Mouse (Mus musculus) G1E (cell line): ENCODE results near the gene Gmds. TPM values are rescaled to one million over a fixed set of nuclear protein-coding genes. Genes with fewer than 3 reads are reported as not detected.

ENCODE experiments used
- ATAC-seq: 2 replicates; pipeline ENCODE4 v1.8.0; 2016; ENCODE audit warnings: mild to moderate bottlenecking; ENCODE audit not compliant: insufficient number of reproducible peaks, poor library complexity, low FRiP score, severe bottlenecking; ENCODE audit errors: extremely low read depth
- DNase-seq: peaks from one replicate; pipeline ENCODE4 v3.0.0; 2012; ENCODE audit warnings: low spot score
- H3K27me3 ChIP-seq: 2 replicates; pipeline ENCODE4 v1.6.1; 2012; ENCODE audit warnings: mild to moderate bottlenecking, low read length, inconsistent platforms; ENCODE audit not compliant: insufficient read depth
- H3K36me3 ChIP-seq: replicated peaks from 2 replicates; pipeline ENCODE3; 2012; ENCODE audit warnings: mild to moderate bottlenecking, inconsistent platforms
- H3K4me1 ChIP-seq: 2 replicates; pipeline ENCODE4 v1.6.1; 2012; ENCODE audit warnings: low read depth, low read length, inconsistent platforms, mixed read lengths; ENCODE audit not compliant: insufficient read depth
- H3K4me3 ChIP-seq: 2 replicates; pipeline ENCODE4 v1.5.1; 2012; ENCODE audit warnings: low read depth, mild to moderate bottlenecking, inconsistent platforms, low read length, moderate library complexity, mixed read lengths
- H3K9me3 ChIP-seq: replicated peaks from 2 replicates; pipeline ENCODE4 v1.6.1; 2012; ENCODE audit warnings: inconsistent platforms
- CTCF ChIP-seq: IDR thresholded peaks from 2 replicates; pipeline ENCODE4 v1.5.1; 2012; ENCODE audit warnings: low read depth, low read length, inconsistent platforms, mixed read lengths
- GATA1 ChIP-seq: IDR thresholded peaks from 2 replicates; pipeline ENCODE4 v1.6.1; 2012; ENCODE audit warnings: borderline replicate concordance, low read length, inconsistent platforms, mixed read lengths
- GATA2 ChIP-seq: IDR thresholded peaks from 2 replicates; pipeline ENCODE4 v1.6.1; 2012; ENCODE audit warnings: low read depth, low read length, inconsistent platforms, borderline replicate concordance
- POLR2AphosphoS5 ChIP-seq: IDR thresholded peaks from 2 replicates; pipeline ENCODE4 v1.6.1; 2012; ENCODE audit warnings: low read depth, low read length, inconsistent platforms; ENCODE audit not compliant: insufficient replicate concordance
- TAL1 ChIP-seq: conservative IDR thresholded peaks from 2 replicates; pipeline ENCODE4 v1.6.1; 2012; ENCODE audit warnings: low read depth, low read length, inconsistent platforms, mixed read lengths
- polyA plus RNA-seq: library from polyadenylated mRNA; stranded (reverse); fragments of >175 nt; gene quantifications from 2 replicates; pipeline ENCODE4 v1.2.3, GENCODE M21; 2012
- total RNA-seq, 2 experiments: library from RNA; stranded (forward) in 1 of 2; stranded (reverse) in 1 of 2; fragments of 200-1000 nt in 1 of 2; fragments of >200 nt in 1 of 2; fragmentation: Nextera tagmentation in 1 of 2; gene quantifications; 2 replicates each; pipeline ENCODE4 v1.2.3; 2014 to 2017

Gene Gmds
- total and polyA plus RNA-seq, 3 experiments, result 19.9 to 27.5 (median 22.1) TPM

- no peak for TF ChIP-seq POLR2AphosphoS5
- no peak for TF ChIP-seq GATA1
- no peak for TF ChIP-seq TAL1
- no peak for TF ChIP-seq CTCF
- TF ChIP-seq GATA2, result no peak
- H3K36me3 ChIP-seq, result no peaks in the 10 kb centered on the region
- no peaks in the 10 kb centered on the region for H3K4me1 ChIP-seq
- DNase-seq (no peak), ATAC-seq (no peak)
- H3K9me3 ChIP-seq, result no peaks in the 10 kb centered on the region
- no peaks in the 10 kb centered on the region for H3K27me3 ChIP-seq
- no peak overlapping the region for H3K4me3 ChIP-seq
Measured at GRCm38 (mm10) chr13:32298456-32298855, 40.1 kb downstream of the Gmds start.

- no peak for TF ChIP-seq CTCF
- TF ChIP-seq GATA2, result no peak
- TF ChIP-seq GATA1, result no peak
- TF ChIP-seq POLR2AphosphoS5, result no peak
- no peak for TF ChIP-seq TAL1
- Histone ChIP-seq H3K27me3 (no peaks in the 10 kb centered on the region), H3K4me1 (no peaks in the 10 kb centered on the region), H3K36me3 (no peaks in the 10 kb centered on the region), H3K4me3 (no peak overlapping the region), H3K9me3 (no peaks in the 10 kb centered on the region)
- ATAC-seq (0 out of 2 replicates have a peak, but pooled peaks have one; percentile 40), DNase-seq (no peak)
Measured at GRCm38 (mm10) chr13:32297398-32297797, 41.1 kb downstream of the Gmds start.

- Histone ChIP-seq H3K36me3 (no peaks in the 10 kb centered on the region), H3K27me3 (no peaks in the 10 kb centered on the region), H3K4me1 (no peaks in the 10 kb centered on the region), H3K4me3 (no peak overlapping the region), H3K9me3 (no peaks in the 10 kb centered on the region)
- TF ChIP-seq GATA1 (no peak), POLR2AphosphoS5 (no peak), TAL1 (no peak), CTCF (no peak), GATA2 (no peak)
- no peak for ATAC-seq
- DNase-seq, result no peak
Measured at GRCm38 (mm10) chr13:32294416-32295195, 43.9 kb downstream of the Gmds start.

- DNase-seq (no peak), ATAC-seq (no peak)
- Histone ChIP-seq H3K36me3 (no peaks in the 10 kb centered on the region), H3K4me3 (no peak overlapping the region), H3K4me1 (no peaks in the 10 kb centered on the region), H3K27me3 (no peaks in the 10 kb centered on the region), H3K9me3 (no peaks in the 10 kb centered on the region)
- TF ChIP-seq CTCF, result no peak
- TF ChIP-seq POLR2AphosphoS5, result no peak
- TF ChIP-seq GATA1, result no peak
- TF ChIP-seq GATA2, result no peak
- TF ChIP-seq TAL1, result no peak
Measured at GRCm38 (mm10) chr13:32272937-32273496, 65.5 kb downstream of the Gmds start.

GRCm38 (mm10) chr13:32269757-32270156 lies 68.8 kb downstream of the Gmds start:
- DNase-seq (no peak), ATAC-seq (no peak)
- no peaks in the 10 kb centered on the region for H3K9me3 ChIP-seq
- H3K4me1 ChIP-seq, result no peaks in the 10 kb centered on the region
- TF ChIP-seq TAL1 (no peak), POLR2AphosphoS5 (no peak), CTCF (no peak), GATA2 (no peak), GATA1 (no peak)
- H3K27me3 ChIP-seq, result no peaks in the 10 kb centered on the region
- H3K4me3 ChIP-seq, result no peak overlapping the region
- H3K36me3 ChIP-seq, result no peaks in the 10 kb centered on the region

DNA sequence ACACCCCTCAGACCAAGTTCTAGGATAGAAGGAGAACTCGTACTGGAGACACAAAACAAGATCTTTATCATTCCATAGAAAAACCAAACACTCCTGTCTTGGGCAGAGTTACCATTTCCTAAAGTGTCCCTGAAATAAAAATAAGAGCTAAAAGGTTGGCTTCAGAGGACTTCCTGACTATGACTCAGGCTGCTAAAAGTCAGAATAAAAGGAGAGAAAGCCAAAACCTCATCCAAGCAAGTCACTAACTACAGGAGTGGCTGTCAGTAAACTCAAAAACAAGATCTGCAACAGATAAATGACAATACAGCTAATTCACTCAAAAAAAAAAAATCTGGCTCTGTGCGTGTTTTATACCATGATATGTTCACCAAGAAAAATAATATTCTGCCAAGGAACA lies 69.3 kb downstream of the Gmds start:
- H3K4me1 ChIP-seq, result no peaks in the 10 kb centered on the region
- TF ChIP-seq GATA2, result no peak
- TF ChIP-seq POLR2AphosphoS5, result no peak
- TF ChIP-seq TAL1, result no peak
- no peak for TF ChIP-seq GATA1
- TF ChIP-seq CTCF, result no peak
- no peak overlapping the region for H3K4me3 ChIP-seq
- H3K27me3 ChIP-seq, result no peaks in the 10 kb centered on the region
- no peaks in the 10 kb centered on the region for H3K9me3 ChIP-seq
- no peaks in the 10 kb centered on the region for H3K36me3 ChIP-seq
- no peak for ATAC-seq
- no peak for DNase-seq

- Histone ChIP-seq H3K4me1 (no peaks in the 10 kb centered on the region), H3K27me3 (no peaks in the 10 kb centered on the region), H3K4me3 (no peak overlapping the region), H3K9me3 (no peaks in the 10 kb centered on the region), H3K36me3 (no peaks in the 10 kb centered on the region)
- DNase-seq, result no peak
- no peak for TF ChIP-seq GATA2
- TF ChIP-seq GATA1, result no peak
- TF ChIP-seq POLR2AphosphoS5, result no peak
- no peak for TF ChIP-seq CTCF
- TF ChIP-seq TAL1, result no peak
- ATAC-seq, result no peak
Measured at GRCm38 (mm10) chr13:32268284-32268683, 70.3 kb downstream of the Gmds start.
